Mouse (Mus musculus) splenic B cell, adult 2 months (primary cell): ENCODE measurements around the gene Golga4.

Experiments used
- DNase-seq: peaks from one replicate; pipeline ENCODE4 v3.0.0-alpha.2; 2011; ENCODE audit warnings: low read depth, low spot score
- H3K27me3 ChIP-seq: 2 replicates; pipeline ENCODE4 v1.6.1; 2012; ENCODE audit warnings: mild to moderate bottlenecking, low read length, moderate library complexity, mixed read lengths; ENCODE audit not compliant: control insufficient read depth, poor library complexity, insufficient read depth, severe bottlenecking
- H3K36me3 ChIP-seq: 2 replicates; pipeline ENCODE4 v1.6.1; 2012; ENCODE audit warnings: mild to moderate bottlenecking, low read length, moderate library complexity, mixed read lengths; ENCODE audit not compliant: control insufficient read depth, poor library complexity, insufficient read depth, severe bottlenecking

Gene Golga4

DNA sequence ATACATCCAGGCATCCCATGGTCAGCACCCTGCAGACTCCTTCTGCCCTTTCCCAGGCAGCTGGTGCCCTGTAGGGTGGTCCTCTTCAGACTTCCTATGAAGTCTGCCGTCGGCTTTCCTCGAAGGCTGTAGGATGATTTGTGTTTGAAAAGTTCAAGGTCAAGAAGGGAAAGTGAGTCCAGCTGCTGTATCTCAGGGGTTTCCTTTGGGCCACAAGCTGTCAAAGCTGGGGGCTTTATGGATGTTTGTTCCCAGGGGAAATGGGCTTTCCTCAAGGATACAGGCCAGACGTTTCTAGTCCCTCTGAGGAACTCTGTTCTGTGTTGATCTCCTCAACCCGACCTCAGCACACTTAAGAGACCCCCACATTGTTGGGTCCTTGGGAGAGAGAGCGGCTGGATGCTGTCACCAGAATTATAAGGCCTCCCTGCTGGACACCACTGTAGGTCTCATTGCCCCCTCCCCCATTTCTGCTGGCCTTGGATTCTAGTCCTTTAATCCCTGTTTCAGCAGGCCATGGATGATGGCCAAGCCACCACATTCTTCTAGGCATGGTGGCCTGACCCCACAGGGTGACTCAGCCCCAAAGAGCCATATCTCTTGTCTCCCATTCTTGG is 123.8 kb downstream of the Golga4 start:
- H3K27me3 ChIP-seq, result no peaks in the 10 kb centered on the region
- DNase-seq, result no peak
- no peaks in the 10 kb centered on the region for H3K36me3 ChIP-seq
